Mouse (Mus musculus) forebrain, embryonic 13.5 days (tissue): ENCODE data around the gene Fam184a. TPM values are rescaled to one million over a fixed set of nuclear protein-coding genes. Genes with fewer than 3 reads are reported as not detected.

Experiments used
- ATAC-seq: fragments of 200-750 bp; cut with Nextera tagmentation; 2 replicates; pipeline ENCODE4 v1.8.0; 2017
- H3K27ac ChIP-seq: fragments of 300-500 bp; sonication (generic); 2 replicates; pipeline ENCODE4 v1.5.1; 2015; ENCODE audit warnings: inconsistent platforms, mild to moderate bottlenecking, moderate library complexity
- H3K27me3 ChIP-seq: fragments of 300-500 bp; sonication (generic); 2 replicates; pipeline ENCODE4 v1.6.1; 2015; ENCODE audit warnings: mild to moderate bottlenecking, inconsistent platforms
- H3K36me3 ChIP-seq: fragments of 300-500 bp; sonication (generic); 2 replicates; pipeline ENCODE4 v1.6.1; 2015; ENCODE audit warnings: mild to moderate bottlenecking, inconsistent platforms; ENCODE audit not compliant: poor library complexity, severe bottlenecking
- H3K4me1 ChIP-seq: fragments of 300-500 bp; sonication (generic); 2 replicates; pipeline ENCODE4 v1.6.1; 2015; ENCODE audit warnings: inconsistent platforms
- H3K4me2 ChIP-seq: fragments of 300-500 bp; sonication (generic); 2 replicates; pipeline ENCODE4 v1.6.1; 2015; ENCODE audit warnings: inconsistent platforms, mild to moderate bottlenecking, moderate library complexity
- H3K4me3 ChIP-seq: fragments of 300-500 bp; sonication (generic); 2 replicates; pipeline ENCODE4 v1.5.1; 2015; ENCODE audit warnings: mild to moderate bottlenecking, inconsistent platforms
- H3K9ac ChIP-seq: fragments of 300-500 bp; sonication (generic); 2 replicates; pipeline ENCODE4 v1.6.1; 2015; ENCODE audit warnings: mild to moderate bottlenecking, inconsistent platforms
- H3K9me3 ChIP-seq: fragments of 300-500 bp; sonication (generic); replicated peaks from 2 replicates; pipeline ENCODE4 v1.6.1; 2016; ENCODE audit warnings: inconsistent platforms
- WGBS: fragments of 180-500 bp; shearing (Covaris S2); methylation state at CpG from one replicate; pipeline ENCODE4 v1.1.7; 2015; 5-methylcytosine and 5-hydroxymethylcytosine counted together
- polyA plus RNA-seq: library from polyadenylated mRNA; unstranded; fragments of >200 nt; fragmentation: Nextera tagmentation; extraction: Ambion mirVana; gene quantifications from 2 replicates; pipeline ENCODE4 v1.2.1, GENCODE M21; 2015

Fam184a gene
- polyA plus RNA-seq, 1 experiment from 2014 or later = 4.7 TPM

- no peak overlapping the region for H3K27ac ChIP-seq
- H3K9me3 ChIP-seq = no peaks in the 10 kb centered on the region
- 72% methylated on average over 5 of the region's 5 CpGs for WGBS
- no peak for ATAC-seq
- no peak overlapping the region for H3K4me3 ChIP-seq
- H3K27me3 ChIP-seq = no peaks in the 10 kb centered on the region
- H3K36me3 ChIP-seq = no peaks in the 10 kb centered on the region
- no peak overlapping the region for H3K9ac ChIP-seq
- H3K4me2 ChIP-seq = no peak overlapping the region
- no peaks in the 10 kb centered on the region for H3K4me1 ChIP-seq
These were observed 8.0 kb downstream of the Fam184a start for GRCm38 (mm10) chr10:53742961-53743360.

- H3K36me3 ChIP-seq = no peaks in the 10 kb centered on the region
- no peaks in the 10 kb centered on the region for H3K9me3 ChIP-seq
- no peak for ATAC-seq
- H3K27ac ChIP-seq = no peak overlapping the region
- H3K27me3 ChIP-seq = no peaks in the 10 kb centered on the region
- no peak overlapping the region for H3K9ac ChIP-seq
- H3K4me3 ChIP-seq = no peak overlapping the region
- no peaks in the 10 kb centered on the region for H3K4me1 ChIP-seq
- H3K4me2 ChIP-seq = no peak overlapping the region
These were observed 10.9 kb downstream of the Fam184a start for GRCm38 (mm10) chr10:53740014-53740413.

- Histone ChIP-seq H3K4me3 (no peak overlapping the region), H3K4me2 (no peak overlapping the region), H3K27me3 (no peaks in the 10 kb centered on the region), H3K9ac (no peak overlapping the region), H3K4me1 (no peaks in the 10 kb centered on the region), H3K27ac (no peak overlapping the region), H3K9me3 (no peaks in the 10 kb centered on the region), H3K36me3 (no peaks in the 10 kb centered on the region)
- no peak for ATAC-seq
- WGBS = 88% methylated on average over 8 of the region's 8 CpGs
These were observed 12.1 kb downstream of the Fam184a start for GRCm38 (mm10) chr10:53738842-53739241.

GRCm38 (mm10) chr10:53735201-53735865 lies 15.6 kb downstream of the Fam184a start:
- Histone ChIP-seq H3K4me1 (no peaks in the 10 kb centered on the region), H3K27ac (no peak overlapping the region), H3K36me3 (no peaks in the 10 kb centered on the region), H3K27me3 (no peaks in the 10 kb centered on the region), H3K4me2 (no peak overlapping the region), H3K9me3 (no peaks in the 10 kb centered on the region), H3K9ac (no peak overlapping the region), H3K4me3 (no peak overlapping the region)
- 78% methylated on average over 7 of the region's 7 CpGs for WGBS
- ATAC-seq = no peak

- no peaks in the 10 kb centered on the region for H3K36me3 ChIP-seq
- 95% methylated on average over 7 of the region's 7 CpGs for WGBS
- H3K4me2 ChIP-seq = no peak overlapping the region
- no peak overlapping the region for H3K9ac ChIP-seq
- H3K27me3 ChIP-seq = no peaks in the 10 kb centered on the region
- ATAC-seq = no peak
- no peaks in the 10 kb centered on the region for H3K4me1 ChIP-seq
- H3K27ac ChIP-seq = no peak overlapping the region
- H3K4me3 ChIP-seq = no peak overlapping the region
- no peaks in the 10 kb centered on the region for H3K9me3 ChIP-seq
These were observed 18.6 kb downstream of the Fam184a start for GRCm38 (mm10) chr10:53732324-53732723.

- ATAC-seq = no peak
- Histone ChIP-seq H3K9me3 (no peaks in the 10 kb centered on the region), H3K4me3 (no peak overlapping the region), H3K4me2 (no peak overlapping the region), H3K27me3 (no peaks in the 10 kb centered on the region), H3K36me3 (no peaks in the 10 kb centered on the region), H3K27ac (no peak overlapping the region), H3K4me1 (no peaks in the 10 kb centered on the region), H3K9ac (no peak overlapping the region)
- WGBS = 82% methylated on average over 1 of the region's 1 CpGs
These were observed 22.0 kb downstream of the Fam184a start for GRCm38 (mm10) chr10:53728883-53729282.

- 32% methylated on average over 2 of the region's 2 CpGs for WGBS
- no peaks in the 10 kb centered on the region for H3K4me1 ChIP-seq
These were observed 25.6 kb downstream of the Fam184a start for GRCm38 (mm10) chr10:53725301-53725700.

GRCm38 (mm10) chr10:53704516-53704915 lies 46.4 kb downstream of the Fam184a start:
- H3K27ac ChIP-seq = no peak overlapping the region
- H3K4me1 ChIP-seq = no peaks in the 10 kb centered on the region
- 92% methylated on average over 9 of the region's 9 CpGs for WGBS
- no peak overlapping the region for H3K4me2 ChIP-seq
- H3K4me3 ChIP-seq = no peak overlapping the region
- H3K9me3 ChIP-seq = no peaks in the 10 kb centered on the region
- H3K36me3 ChIP-seq = no peaks in the 10 kb centered on the region
- no peak overlapping the region for H3K9ac ChIP-seq
- no peak for ATAC-seq
- no peaks in the 10 kb centered on the region for H3K27me3 ChIP-seq

More at GRCm38 (mm10) chr10:53725301-53725700, 25.6 kb downstream of the Fam184a start:
- no peaks in the 10 kb centered on the region for H3K9me3 ChIP-seq
- no peaks in the 10 kb centered on the region for H3K36me3 ChIP-seq
- no peak overlapping the region for H3K4me3 ChIP-seq
- H3K9ac ChIP-seq = no peak overlapping the region
- H3K27ac ChIP-seq = no peak overlapping the region
- H3K27me3 ChIP-seq = no peaks in the 10 kb centered on the region
- no peak for ATAC-seq
- H3K4me2 ChIP-seq = no peak overlapping the region

- Histone ChIP-seq H3K36me3 (no peaks in the 10 kb centered on the region), H3K4me2 (no peak overlapping the region), H3K27me3 (no peaks in the 10 kb centered on the region), H3K4me1 (no peaks in the 10 kb centered on the region), H3K27ac (no peak overlapping the region), H3K9me3 (no peaks in the 10 kb centered on the region), H3K9ac (no peak overlapping the region), H3K4me3 (no peak overlapping the region)
- 96% methylated on average over 10 of the region's 10 CpGs for WGBS
- no peak for ATAC-seq
These were observed 52.4 kb downstream of the Fam184a start for GRCm38 (mm10) chr10:53698531-53698930.

GRCm38 (mm10) chr10:53694757-53695156 lies 56.2 kb downstream of the Fam184a start:
- ATAC-seq = no peak
- H3K27me3 ChIP-seq = no peaks in the 10 kb centered on the region
- no peak overlapping the region for H3K27ac ChIP-seq
- H3K36me3 ChIP-seq = no peaks in the 10 kb centered on the region
- H3K4me3 ChIP-seq = no peak overlapping the region
- H3K9me3 ChIP-seq = no peaks in the 10 kb centered on the region
- 86% methylated on average over 5 of the region's 5 CpGs for WGBS
- no peak overlapping the region for H3K4me2 ChIP-seq
- no peak overlapping the region for H3K9ac ChIP-seq
- H3K4me1 ChIP-seq = no peaks in the 10 kb centered on the region

GRCm38 (mm10) chr10:53691263-53691662 lies 59.7 kb downstream of the Fam184a start:
- no peak overlapping the region for H3K9ac ChIP-seq
- no peak overlapping the region for H3K4me3 ChIP-seq
- no peaks in the 10 kb centered on the region for H3K9me3 ChIP-seq
- H3K4me2 ChIP-seq = no peak overlapping the region
- H3K36me3 ChIP-seq = no peaks in the 10 kb centered on the region
- H3K27me3 ChIP-seq = no peaks in the 10 kb centered on the region
- no peak overlapping the region for H3K27ac ChIP-seq
- no peak for ATAC-seq
- H3K4me1 ChIP-seq = no peaks in the 10 kb centered on the region

- Histone ChIP-seq H3K36me3 (no peaks in the 10 kb centered on the region), H3K27ac (no peak overlapping the region), H3K4me2 (no peak overlapping the region), H3K9me3 (no peaks in the 10 kb centered on the region), H3K27me3 (no peaks in the 10 kb centered on the region), H3K4me1 (no peaks in the 10 kb centered on the region), H3K4me3 (no peak overlapping the region), H3K9ac (no peak overlapping the region)
- ATAC-seq = no peak
- 90% methylated on average over 4 of the region's 4 CpGs for WGBS
These were observed 61.9 kb downstream of the Fam184a start for GRCm38 (mm10) chr10:53688952-53689584.

- ATAC-seq = no peak
- Histone ChIP-seq H3K27ac (no peak overlapping the region), H3K27me3 (no peaks in the 10 kb centered on the region), H3K9me3 (no peaks in the 10 kb centered on the region), H3K9ac (no peak overlapping the region), H3K36me3 (no peaks in the 10 kb centered on the region), H3K4me1 (no peaks in the 10 kb centered on the region), H3K4me3 (no peak overlapping the region), H3K4me2 (no peak overlapping the region)
- WGBS = 67% methylated on average over 1 of the region's 1 CpGs
These were observed 62.4 kb downstream of the Fam184a start for GRCm38 (mm10) chr10:53688533-53688932.
